In genomic region chr3:86687571-86688209, GRCm38 (mm10) we compare ENCODE assay signal across 9 mouse cellular contexts.
DNase-seq lines count a peak whose midpoint lies in the region; ATAC-seq and TF ChIP-seq lines count a peak whose summit lies in the region.
"Had no signal": no experiment of that assay in that cellular context is flagged by ENCODE, and none has a peak within 500 bp of the region (broad histone marks: within the 10 kb centered on the region; RNA-seq: fewer than 3 reads in every experiment).

No protein-coding gene starts in this region.

- no peak overlapping the region for H3K27ac ChIP-seq in cerebellum, adult 2 months (ENCODE audit: insufficient read depth, low read length)
- peak overlapping the region; percentile 66 for H3K27ac ChIP-seq in midbrain, embryonic 14.5 days (replicated peaks; ENCODE audit: low read depth, low read length)

- TF ChIP-seq CTCF in cerebellum, adult 2 months (IDR thresholded peaks at IDR 0.05; ENCODE audit: borderline replicate concordance, insufficient read depth, low read depth, low read length): no peak

- ATAC-seq in midbrain, embryonic 14.5 days (ENCODE audit: low FRiP score, low TSS enrichment): peak; percentile 70; the same call in 1 of the 2 replicates
- ATAC-seq in activated CD4-positive, CD25-positive, alpha-beta regulatory T cell, adult 4 months: no peak

- H3K4me2 ChIP-seq in midbrain, embryonic 14.5 days (ENCODE audit: low read length): peak overlapping the region; percentile 29

- H3K36me3 ChIP-seq in midbrain, embryonic 14.5 days (ENCODE audit: control insufficient read depth, insufficient read depth, low read length): no peaks in the 10 kb centered on the region

- H3K4me3 ChIP-seq in cerebellum, adult 2 months (replicated peaks; ENCODE audit: insufficient read depth, low read depth, low read length): no peak overlapping the region
- no peak overlapping the region for H3K4me3 ChIP-seq in midbrain, embryonic 14.5 days (replicated peaks; ENCODE audit: low read depth, low read length)

- H3K27me3 ChIP-seq in cerebellum, adult 2 months (ENCODE audit: control insufficient read depth, insufficient read depth, low read length): no peaks in the 10 kb centered on the region
- H3K27me3 ChIP-seq in midbrain, embryonic 14.5 days (ENCODE audit: control insufficient read depth, insufficient read depth, low read length): no peaks in the 10 kb centered on the region

- DNase-seq in adrenal gland, postnatal 10 days: peak; percentile 18
- DNase-seq in adrenal gland, adult 18-20 months (ENCODE audit: low spot score in 2 of 2): no peak
- DNase-seq in cerebellum, adult 2 months: peak; percentile 22 to 36
- DNase-seq in heart, postnatal 10 days: peak; percentile 13 to 24
- DNase-seq in midbrain, embryonic 14.5 days: peak; percentile 84
- DNase-seq in gastrocnemius, postnatal 10 days: no peak
- DNase-seq in thymus, postnatal 25 days: no peak
- DNase-seq: thymus, postnatal 14 days had no signal

- H3K4me1 ChIP-seq in cerebellum, adult 2 months (ENCODE audit: control insufficient read depth, insufficient read depth, low read length): peaks cover 5% of the 10 kb centered on the region; the same call in 1 of the 2 replicates
- peaks cover 12% of the 10 kb centered on the region; the same call in 1 of the 2 replicates for H3K4me1 ChIP-seq in midbrain, embryonic 14.5 days (ENCODE audit: control insufficient read depth, insufficient read depth, low read length)

- H3K9ac ChIP-seq in midbrain, embryonic 14.5 days (replicated peaks; ENCODE audit: low read length): no peak overlapping the region

- H3K9me3 ChIP-seq in midbrain, embryonic 14.5 days (ENCODE audit: control insufficient read depth, low read length): no peaks in the 10 kb centered on the region

- intact Hi-C loops in heart, postnatal 10 days (cut with DNase I): no loop called here

- TF ChIP-seq POLR2A in cerebellum, adult 2 months (IDR thresholded peaks at IDR 0.05; ENCODE audit: borderline replicate concordance, insufficient read depth, low read length): no peak

- 37% methylated on average over 7 of the region's 7 CpGs for WGBS in cerebellum, adult 2 months
- 5% methylated on average over 7 of the region's 7 CpGs for WGBS in midbrain, embryonic 14.5 days

Comparison
In these comparisons a context has a peak if more than half of its experiments do, and no peak if none do; other contexts are left out.
1. DNase-seq: peak in adrenal gland, postnatal 10 days (single experiment), cerebellum, adult 2 months (2 of 2), heart, postnatal 10 days (2 of 2) and midbrain, embryonic 14.5 days (single experiment); none in adrenal gland, adult 18-20 months (0 of 2), gastrocnemius, postnatal 10 days (single experiment) and thymus, postnatal 25 days (single experiment).